Mouse (Mus musculus): ENCODE data around the gene Vopp1. TPM values are rescaled to one million over a fixed set of nuclear protein-coding genes. Genes with fewer than 3 reads are reported as not detected.
"Not testable (repeated sequence)": the region's sequence is repeated elsewhere in the genome, so short reads cannot be mapped to it uniquely, and the experiment has no call there.

The Vopp1 gene
- polyA plus RNA-seq, 1 experiment from 2014 or later: 17.9 TPM

GRCm38 (mm10) chr6:57795835-57796234 is 29.1 kb downstream of the Vopp1 start:
- no peaks in the 10 kb centered on the region for H3K36me3 ChIP-seq (ENCODE audit: control insufficient read depth, insufficient read depth, low read length)
- H3K4me1 ChIP-seq (replicated peaks; ENCODE audit: control insufficient read depth, insufficient read depth, low read length): no peaks in the 10 kb centered on the region
- no peaks in the 10 kb centered on the region for H3K9me3 ChIP-seq (ENCODE audit: control insufficient read depth, low read length)
- no peaks in the 10 kb centered on the region for H3K27me3 ChIP-seq (replicated peaks; ENCODE audit: control insufficient read depth, insufficient read depth, low read length)
- DNase-seq (ENCODE audit: low spot score) (no peak), ATAC-seq (replicated peaks; ENCODE audit: low FRiP score, low TSS enrichment, low read depth) (no peak)
- whole genome bisulfite sequencing: 63% methylated on average over 3 of the region's 3 CpGs
- no peak overlapping the region for H3K27ac ChIP-seq (ENCODE audit: low read depth)
- H3K9ac ChIP-seq (ENCODE audit: low read length): no peak overlapping the region
- no peak overlapping the region for H3K4me2 ChIP-seq (ENCODE audit: low read length)
- H3K4me3 ChIP-seq (ENCODE audit: low read depth, low read length): no peak overlapping the region

- not testable (repeated sequence) for DNase-seq (ENCODE audit: low spot score); H3K4me1 ChIP-seq (replicated peaks; ENCODE audit: control insufficient read depth, insufficient read depth, low read length); ATAC-seq (replicated peaks; ENCODE audit: low FRiP score, low TSS enrichment, low read depth); H3K27ac ChIP-seq (ENCODE audit: low read depth); H3K4me2 ChIP-seq (ENCODE audit: low read length); H3K9me3 ChIP-seq (ENCODE audit: control insufficient read depth, low read length); H3K36me3 ChIP-seq (ENCODE audit: control insufficient read depth, insufficient read depth, low read length); H3K4me3 ChIP-seq (ENCODE audit: low read depth, low read length); H3K27me3 ChIP-seq (replicated peaks; ENCODE audit: control insufficient read depth, insufficient read depth, low read length); H3K9ac ChIP-seq (ENCODE audit: low read length)
- WGBS: 67% methylated on average over 8 of the region's 9 CpGs
Measured at GRCm38 (mm10) chr6:57792821-57793220, 32.1 kb downstream of the Vopp1 start.

DNA sequence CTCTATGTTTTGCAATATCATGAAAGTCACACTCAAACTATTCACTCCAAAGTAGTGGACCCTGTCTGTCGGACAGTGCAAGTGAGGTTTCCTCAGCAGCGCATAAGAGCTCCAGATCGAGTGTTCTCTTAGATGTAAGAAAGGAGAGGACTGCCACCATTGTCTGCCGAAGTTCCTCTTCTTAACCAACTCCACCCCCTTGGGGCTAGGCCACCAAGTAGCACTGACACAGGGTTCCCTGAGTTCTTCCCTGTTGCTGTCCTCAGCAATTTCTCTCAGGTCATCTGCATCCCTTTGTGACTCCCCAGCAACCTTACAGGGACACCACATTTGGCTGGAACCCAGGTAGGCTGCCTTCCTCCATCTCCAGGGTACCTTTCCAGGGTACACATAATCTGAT is 34.4 kb downstream of the Vopp1 start:
- Histone ChIP-seq H3K27me3 (replicated peaks; ENCODE audit: control insufficient read depth, insufficient read depth, low read length) (no peaks in the 10 kb centered on the region), H3K9me3 (ENCODE audit: control insufficient read depth, low read length) (no peaks in the 10 kb centered on the region), H3K4me1 (replicated peaks; ENCODE audit: control insufficient read depth, insufficient read depth, low read length) (no peaks in the 10 kb centered on the region), H3K27ac (ENCODE audit: low read depth) (no peak overlapping the region), H3K4me3 (ENCODE audit: low read depth, low read length) (no peak overlapping the region), H3K36me3 (ENCODE audit: control insufficient read depth, insufficient read depth, low read length) (peaks cover 4% of the 10 kb centered on the region; the same call in 1 of the 2 replicates), H3K9ac (ENCODE audit: low read length) (no peak overlapping the region), H3K4me2 (ENCODE audit: low read length) (no peak overlapping the region)
- ATAC-seq (replicated peaks; ENCODE audit: low FRiP score, low TSS enrichment, low read depth) (no peak), DNase-seq (ENCODE audit: low spot score) (no peak)
- 87% methylated on average over 4 of the region's 4 CpGs for WGBS

GRCm38 (mm10) chr6:57787376-57787775 is 37.6 kb downstream of the Vopp1 start:
- Histone ChIP-seq H3K9me3 (ENCODE audit: control insufficient read depth, low read length) (no peaks in the 10 kb centered on the region), H3K4me2 (ENCODE audit: low read length) (no peak overlapping the region), H3K4me3 (ENCODE audit: low read depth, low read length) (no peak overlapping the region), H3K4me1 (replicated peaks; ENCODE audit: control insufficient read depth, insufficient read depth, low read length) (no peaks in the 10 kb centered on the region), H3K9ac (ENCODE audit: low read length) (no peak overlapping the region), H3K27ac (ENCODE audit: low read depth) (no peak overlapping the region), H3K27me3 (replicated peaks; ENCODE audit: control insufficient read depth, insufficient read depth, low read length) (no peaks in the 10 kb centered on the region), H3K36me3 (ENCODE audit: control insufficient read depth, insufficient read depth, low read length) (peaks cover 11% of the 10 kb centered on the region)
- WGBS: 94% methylated on average over 6 of the region's 6 CpGs
- ATAC-seq (replicated peaks; ENCODE audit: low FRiP score, low TSS enrichment, low read depth): no peak
- DNase-seq (ENCODE audit: low spot score): no peak

- Histone ChIP-seq H3K27ac (ENCODE audit: low read depth) (no peak overlapping the region), H3K4me2 (ENCODE audit: low read length) (no peak overlapping the region), H3K9me3 (ENCODE audit: control insufficient read depth, low read length) (no peaks in the 10 kb centered on the region), H3K4me3 (ENCODE audit: low read depth, low read length) (no peak overlapping the region), H3K4me1 (replicated peaks; ENCODE audit: control insufficient read depth, insufficient read depth, low read length) (no peaks in the 10 kb centered on the region), H3K36me3 (ENCODE audit: control insufficient read depth, insufficient read depth, low read length) (peaks cover 11% of the 10 kb centered on the region), H3K27me3 (replicated peaks; ENCODE audit: control insufficient read depth, insufficient read depth, low read length) (no peaks in the 10 kb centered on the region), H3K9ac (ENCODE audit: low read length) (no peak overlapping the region)
- DNase-seq (ENCODE audit: low spot score) (no peak), ATAC-seq (replicated peaks; ENCODE audit: low FRiP score, low TSS enrichment, low read depth) (no peak)
- 93% methylated on average over 1 of the region's 1 CpGs for WGBS
Measured at GRCm38 (mm10) chr6:57784251-57784650, 40.7 kb downstream of the Vopp1 start.

- no peak overlapping the region for H3K9ac ChIP-seq (ENCODE audit: low read length)
- H3K4me3 ChIP-seq (ENCODE audit: low read depth, low read length): no peak overlapping the region
- 92% methylated on average over 1 of the region's 1 CpGs for WGBS
- ATAC-seq (replicated peaks; ENCODE audit: low FRiP score, low TSS enrichment, low read depth): no peak
- H3K4me2 ChIP-seq (ENCODE audit: low read length): no peak overlapping the region
- no peaks in the 10 kb centered on the region for H3K4me1 ChIP-seq (replicated peaks; ENCODE audit: control insufficient read depth, insufficient read depth, low read length)
- H3K27me3 ChIP-seq (replicated peaks; ENCODE audit: control insufficient read depth, insufficient read depth, low read length): no peaks in the 10 kb centered on the region
- peaks cover 11% of the 10 kb centered on the region for H3K36me3 ChIP-seq (ENCODE audit: control insufficient read depth, insufficient read depth, low read length)
- no peaks in the 10 kb centered on the region for H3K9me3 ChIP-seq (ENCODE audit: control insufficient read depth, low read length)
- DNase-seq (ENCODE audit: low spot score): no peak
- H3K27ac ChIP-seq (ENCODE audit: low read depth): no peak overlapping the region
Measured at GRCm38 (mm10) chr6:57782658-57783057, 42.3 kb downstream of the Vopp1 start.

DNA sequence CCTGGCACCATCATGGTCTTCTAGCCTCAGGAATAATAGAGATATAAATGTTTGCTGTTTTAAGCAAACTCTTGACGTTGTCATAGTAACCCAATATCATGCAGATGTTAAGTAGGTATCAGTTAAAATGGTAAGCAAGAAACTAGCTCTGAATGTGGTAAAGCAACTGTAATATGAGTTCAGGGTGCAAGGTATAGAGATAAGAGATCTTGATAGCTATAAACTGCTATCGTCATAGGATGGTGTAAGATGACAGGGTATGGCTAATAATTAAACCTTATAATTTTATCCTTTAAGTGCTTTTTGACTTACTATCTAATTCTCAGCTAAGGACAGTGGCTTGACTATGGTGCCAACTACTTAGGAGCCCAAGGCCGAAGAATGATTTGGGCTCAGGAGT is 44.6 kb downstream of the Vopp1 start:
- Histone ChIP-seq H3K4me1 (replicated peaks; ENCODE audit: control insufficient read depth, insufficient read depth, low read length) (no peaks in the 10 kb centered on the region), H3K4me2 (ENCODE audit: low read length) (no peak overlapping the region), H3K9me3 (ENCODE audit: control insufficient read depth, low read length) (no peaks in the 10 kb centered on the region), H3K9ac (ENCODE audit: low read length) (no peak overlapping the region), H3K27ac (ENCODE audit: low read depth) (no peak overlapping the region), H3K36me3 (ENCODE audit: control insufficient read depth, insufficient read depth, low read length) (peaks cover 7% of the 10 kb centered on the region; the same call in 1 of the 2 replicates), H3K4me3 (ENCODE audit: low read depth, low read length) (no peak overlapping the region), H3K27me3 (replicated peaks; ENCODE audit: control insufficient read depth, insufficient read depth, low read length) (no peaks in the 10 kb centered on the region)
- ATAC-seq (replicated peaks; ENCODE audit: low FRiP score, low TSS enrichment, low read depth) (no peak; the same call in 1 of the 2 replicates), DNase-seq (ENCODE audit: low spot score) (no peak)
- WGBS: 87% methylated on average over 3 of the region's 3 CpGs

- ATAC-seq (replicated peaks; ENCODE audit: low FRiP score, low TSS enrichment, low read depth): no peak
- Histone ChIP-seq H3K4me1 (replicated peaks; ENCODE audit: control insufficient read depth, insufficient read depth, low read length) (no peaks in the 10 kb centered on the region), H3K36me3 (ENCODE audit: control insufficient read depth, insufficient read depth, low read length) (peaks cover 26% of the 10 kb centered on the region), H3K27ac (ENCODE audit: low read depth) (no peak overlapping the region), H3K27me3 (replicated peaks; ENCODE audit: control insufficient read depth, insufficient read depth, low read length) (no peaks in the 10 kb centered on the region), H3K9ac (ENCODE audit: low read length) (no peak overlapping the region), H3K4me3 (ENCODE audit: low read depth, low read length) (no peak overlapping the region), H3K4me2 (ENCODE audit: low read length) (no peak overlapping the region), H3K9me3 (ENCODE audit: control insufficient read depth, low read length) (no peaks in the 10 kb centered on the region)
- DNase-seq (ENCODE audit: low spot score): no peak
- WGBS: 90% methylated on average over 1 of the region's 1 CpGs
Measured at GRCm38 (mm10) chr6:57773792-57774191, 51.2 kb downstream of the Vopp1 start.

DNA sequence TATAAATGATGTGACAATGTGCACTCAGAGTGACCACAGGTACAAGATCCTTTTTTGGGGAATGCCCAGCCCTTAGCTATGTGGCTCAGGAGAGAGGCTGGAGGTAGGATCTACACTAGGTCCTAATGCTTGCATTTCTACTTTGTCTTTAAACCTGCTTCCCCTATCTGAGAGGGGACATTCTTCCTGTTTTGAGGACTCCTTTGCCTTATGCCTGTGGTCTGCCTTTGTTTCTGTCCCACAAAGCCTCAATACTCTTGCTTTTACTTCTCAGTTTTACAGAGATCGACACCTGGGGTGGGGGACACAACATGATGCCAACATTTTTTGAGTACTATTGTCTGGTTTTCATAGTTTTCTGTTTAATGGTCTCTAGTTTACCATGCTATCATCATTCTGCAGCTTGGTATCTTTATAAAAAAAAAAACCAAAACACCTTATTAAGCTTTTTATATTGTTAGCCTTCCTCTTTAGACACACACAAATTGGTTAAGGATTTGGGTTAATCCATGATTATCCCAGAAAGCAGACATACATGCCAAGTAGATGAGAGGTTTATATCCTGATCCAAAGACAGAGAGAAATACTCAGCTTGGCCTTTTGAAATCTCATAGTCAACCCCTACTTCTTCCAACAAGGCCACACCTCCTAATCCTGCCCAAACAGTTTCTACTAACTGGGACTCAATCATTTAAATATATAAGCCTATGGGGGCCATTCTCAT is 54.3 kb downstream of the Vopp1 start:
- no peaks in the 10 kb centered on the region for H3K4me1 ChIP-seq (replicated peaks; ENCODE audit: control insufficient read depth, insufficient read depth, low read length)
- no peaks in the 10 kb centered on the region for H3K27me3 ChIP-seq (replicated peaks; ENCODE audit: control insufficient read depth, insufficient read depth, low read length)
- DNase-seq (ENCODE audit: low spot score) (no peak), ATAC-seq (replicated peaks; ENCODE audit: low FRiP score, low TSS enrichment, low read depth) (no peak)
- no peaks in the 10 kb centered on the region for H3K9me3 ChIP-seq (ENCODE audit: control insufficient read depth, low read length)
- no peak overlapping the region for H3K4me2 ChIP-seq (ENCODE audit: low read length)
- H3K9ac ChIP-seq (ENCODE audit: low read length): no peak overlapping the region
- H3K36me3 ChIP-seq (ENCODE audit: control insufficient read depth, insufficient read depth, low read length): peaks cover 34% of the 10 kb centered on the region
- 90% methylated on average over 1 of the region's 1 CpGs for WGBS
- no peak overlapping the region for H3K27ac ChIP-seq (ENCODE audit: low read depth)
- H3K4me3 ChIP-seq (ENCODE audit: low read depth, low read length): no peak overlapping the region

Data from intestine, embryonic 14.5 days (tissue).